Mouse (Mus musculus) MEL (cell line): ENCODE measurements at regions not wholly inside any gene's neighbourhood (a gene's known extent, or its start where the extent isn't known, plus 50 kb on each side); places are given as distances from the start of the nearest gene placed in this dataset.

Source experiments
- DNase-seq: peaks from one replicate; pipeline ENCODE4 v3.0.0; 2011; ENCODE audit warnings: low read depth, low spot score
- H3K27ac ChIP-seq: 2 replicates; pipeline ENCODE4 v1.5.1; 2012; ENCODE audit warnings: low read depth, mild to moderate bottlenecking, control low read depth, low read length, moderate library complexity; ENCODE audit not compliant: control insufficient read depth
- H3K27me3 ChIP-seq, 2 experiments: fragments of 150-350 bp in 1 of 2; sonication (generic) in 1 of 2; 2 replicates each; pipeline ENCODE4 v1.6.1; 2012; ENCODE audit warnings: low read length in 2 of 2, mild to moderate bottlenecking in 2 of 2, improper control_type of control experiment in 1 of 2, moderate library complexity in 1 of 2; ENCODE audit not compliant: insufficient read depth in 2 of 2, control insufficient read depth in 1 of 2
- H3K36me3 ChIP-seq, 2 experiments: 2 replicates each; pipeline ENCODE4 v1.6.1; 2012 to 2014; ENCODE audit warnings: low read length in 2 of 2, improper control_type of control experiment in 1 of 2, inconsistent platforms in 1 of 2, mild to moderate bottlenecking in 1 of 2; ENCODE audit not compliant: insufficient read depth in 2 of 2, control insufficient read depth in 1 of 2
- H3K4me1 ChIP-seq, 2 experiments: fragments of 150-350 bp in 1 of 2; sonication (generic) in 1 of 2; 2 replicates each; pipeline ENCODE4 v1.6.1; 2012; ENCODE audit warnings: low read length in 2 of 2, improper control_type of control experiment in 1 of 2, mild to moderate bottlenecking in 1 of 2; ENCODE audit not compliant: insufficient read depth in 2 of 2, control insufficient read depth in 1 of 2
- H3K4me3 ChIP-seq, 2 experiments: fragments of 150-350 bp in 1 of 2; sonication (generic) in 1 of 2; 2 replicates each; pipeline ENCODE4 v1.5.1; 2012; ENCODE audit warnings: low read depth in 2 of 2, low read length in 2 of 2, mild to moderate bottlenecking in 2 of 2, moderate library complexity in 2 of 2, control low read depth in 1 of 2, improper control_type of control experiment in 1 of 2; ENCODE audit not compliant: control insufficient read depth in 1 of 2, insufficient read depth in 1 of 2
- H3K79me2 ChIP-seq: 2 replicates; pipeline ENCODE4 v1.6.1; 2012; ENCODE audit warnings: mild to moderate bottlenecking, low read length, moderate library complexity; ENCODE audit not compliant: control insufficient read depth, poor library complexity, insufficient read depth
- H3K9ac ChIP-seq: 2 replicates; pipeline ENCODE4 v1.6.1; 2012; ENCODE audit warnings: low read depth, mild to moderate bottlenecking, control low read depth, low read length, moderate library complexity; ENCODE audit not compliant: control insufficient read depth, poor library complexity, severe bottlenecking
- H3K9me3 ChIP-seq: fragments of 150-350 bp; sonication (generic); replicated peaks from 2 replicates; pipeline ENCODE4 v1.6.1; 2012; ENCODE audit warnings: mild to moderate bottlenecking, low read length, improper control_type of control experiment, moderate library complexity; ENCODE audit not compliant: insufficient read depth
- BHLHE40 ChIP-seq: IDR thresholded peaks from 2 replicates; pipeline ENCODE4 v1.6.1; 2012; ENCODE audit warnings: low read depth, mild to moderate bottlenecking, inconsistent platforms, low read length, improper control_type of control experiment, borderline replicate concordance
- CTCF ChIP-seq, 3 experiments: IDR thresholded peaks in 2 of 3; conservative IDR thresholded peaks in 1 of 3; 2 replicates each; pipeline ENCODE4 v1.5.1; 2011 to 2012; ENCODE audit warnings: low read length in 3 of 3, low read depth in 2 of 3, mild to moderate bottlenecking in 2 of 3, improper control_type of control experiment in 1 of 3, inconsistent platforms in 1 of 3, mixed read lengths in 1 of 3, moderate library complexity in 1 of 3; ENCODE audit not compliant: control insufficient read depth in 1 of 3, insufficient read depth in 1 of 3, poor library complexity in 1 of 3, severe bottlenecking in 1 of 3
- ELF1 ChIP-seq: IDR thresholded peaks from 2 replicates; pipeline ENCODE4 v1.6.1; 2014; ENCODE audit warnings: low read depth, mild to moderate bottlenecking, inconsistent platforms, low read length, improper control_type of control experiment, moderate library complexity
- EP300 ChIP-seq, 2 experiments: IDR thresholded peaks; 2 replicates each; pipeline ENCODE4 v1.6.1; 2011; ENCODE audit warnings: improper control_type of control experiment in 2 of 2, low read length in 2 of 2, low read depth in 1 of 2, mild to moderate bottlenecking in 1 of 2
- ETS1 ChIP-seq: IDR thresholded peaks from 2 replicates; pipeline ENCODE4 v1.6.1; 2012; ENCODE audit warnings: low read depth, mild to moderate bottlenecking, inconsistent platforms, low read length, improper control_type of control experiment, moderate library complexity
- GABPA ChIP-seq: IDR thresholded peaks from 2 replicates; pipeline ENCODE4 v1.6.1; 2012; ENCODE audit warnings: low read depth, mild to moderate bottlenecking, inconsistent platforms, low read length, improper control_type of control experiment, moderate library complexity
- GATA1 ChIP-seq: IDR thresholded peaks from 2 replicates; pipeline ENCODE4 v1.6.1; 2011; ENCODE audit warnings: low read depth, low read length, improper control_type of control experiment
- HCFC1 ChIP-seq: IDR thresholded peaks from 2 replicates; pipeline ENCODE4 v1.6.1; 2012; ENCODE audit warnings: low read depth, mild to moderate bottlenecking, inconsistent platforms, low read length, improper control_type of control experiment, moderate library complexity
- KAT2A ChIP-seq: conservative IDR thresholded peaks from 2 replicates; pipeline ENCODE4 v1.6.1; 2012; ENCODE audit warnings: low read depth, low read length, improper control_type of control experiment, inconsistent platforms
- MAFK ChIP-seq: IDR thresholded peaks from 2 replicates; pipeline ENCODE4 v1.6.1; 2011; ENCODE audit warnings: low read depth, mild to moderate bottlenecking, low read length, improper control_type of control experiment, borderline replicate concordance
- MAX ChIP-seq: IDR thresholded peaks from 2 replicates; pipeline ENCODE4 v1.6.1; 2011; ENCODE audit warnings: low read length, improper control_type of control experiment
- MXI1 ChIP-seq: IDR thresholded peaks from 2 replicates; pipeline ENCODE4 v1.6.1; 2011; ENCODE audit warnings: mild to moderate bottlenecking, low read depth, low read length, improper control_type of control experiment
- NELFE ChIP-seq: IDR thresholded peaks from 2 replicates; pipeline ENCODE4 v1.6.1; 2011; ENCODE audit warnings: low read depth, low read length, improper control_type of control experiment
- POLR2AphosphoS5 ChIP-seq: IDR thresholded peaks from 2 replicates; pipeline ENCODE4 v1.6.1; 2012; ENCODE audit warnings: low read depth, borderline replicate concordance, mild to moderate bottlenecking, inconsistent platforms, low read length, moderate library complexity, mixed read lengths
- RAD21 ChIP-seq: IDR thresholded peaks from 2 replicates; pipeline ENCODE4 v1.6.1; 2011; ENCODE audit warnings: mild to moderate bottlenecking, low read depth, low read length, improper control_type of control experiment
- RCOR1 ChIP-seq: IDR thresholded peaks from 2 replicates; pipeline ENCODE4 v1.6.1; 2012; ENCODE audit warnings: low read depth, mild to moderate bottlenecking, inconsistent platforms, low read length, improper control_type of control experiment
- SMC3 ChIP-seq: IDR thresholded peaks from 2 replicates; pipeline ENCODE4 v1.6.1; 2011; ENCODE audit warnings: low read depth, low read length, improper control_type of control experiment
- TAL1 ChIP-seq: IDR thresholded peaks from 2 replicates; pipeline ENCODE4 v1.6.1; 2012; ENCODE audit warnings: mild to moderate bottlenecking, inconsistent platforms, low read length, moderate library complexity, mixed read lengths
- TBP ChIP-seq: IDR thresholded peaks from 2 replicates; pipeline ENCODE4 v1.8.0; 2011; ENCODE audit warnings: low read depth, low read length, improper control_type of control experiment
- TCF12 ChIP-seq: IDR thresholded peaks from 2 replicates; pipeline ENCODE4 v1.6.1; 2014; ENCODE audit warnings: low read depth, mild to moderate bottlenecking, inconsistent platforms, low read length, improper control_type of control experiment, moderate library complexity
- UBTF ChIP-seq: IDR thresholded peaks from 2 replicates; pipeline ENCODE4 v1.6.1; 2012; ENCODE audit warnings: low read depth, mild to moderate bottlenecking, inconsistent platforms, low read length, improper control_type of control experiment, moderate library complexity, borderline replicate concordance; ENCODE audit not compliant: insufficient read depth
- USF1 ChIP-seq: IDR thresholded peaks from 2 replicates; pipeline ENCODE4 v1.6.1; 2014; ENCODE audit warnings: low read depth, mild to moderate bottlenecking, inconsistent platforms, low read length, improper control_type of control experiment, moderate library complexity
- USF2 ChIP-seq, 2 experiments: IDR thresholded peaks; 2 replicates each; pipeline ENCODE4 v1.6.1; 2011 to 2012; ENCODE audit warnings: improper control_type of control experiment in 2 of 2, low read length in 2 of 2, borderline replicate concordance in 1 of 2, inconsistent platforms in 1 of 2, low read depth in 1 of 2, mild to moderate bottlenecking in 1 of 2; ENCODE audit not compliant: insufficient read depth in 1 of 2
- ZC3H11A ChIP-seq: IDR thresholded peaks from 2 replicates; pipeline ENCODE4 v1.6.1; 2012; ENCODE audit warnings: low read depth, mild to moderate bottlenecking, inconsistent platforms, low read length, improper control_type of control experiment
- ZMIZ1 ChIP-seq: IDR thresholded peaks from 2 replicates; pipeline ENCODE4 v1.6.1; 2012; ENCODE audit warnings: low read depth, mild to moderate bottlenecking, inconsistent platforms, low read length, improper control_type of control experiment, moderate library complexity

DNA sequence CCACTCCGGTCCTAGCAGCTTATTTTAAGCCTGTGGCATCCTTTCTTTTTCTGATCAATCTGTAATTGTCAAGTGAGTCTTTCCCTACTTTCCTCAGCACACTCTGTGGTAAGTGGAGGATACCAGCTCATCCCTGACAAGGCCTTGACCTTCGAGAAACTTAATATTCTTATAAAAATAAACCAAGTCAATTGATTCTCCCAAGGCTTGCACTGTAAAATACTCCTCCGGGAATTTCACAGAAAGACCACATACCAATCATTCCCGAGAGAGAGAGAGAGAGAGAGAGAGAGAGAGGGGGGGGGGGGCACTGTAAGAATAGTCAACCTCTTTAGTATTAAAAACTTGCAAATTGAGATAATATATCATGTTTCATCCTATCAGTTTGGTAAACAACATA is 173.1 kb upstream of the Tank start:
- Histone ChIP-seq H3K4me1 (no peaks in the 10 kb centered on the region), H3K27me3 (no peaks in the 10 kb centered on the region), H3K79me2 (no peaks in the 10 kb centered on the region), H3K27ac (no peak overlapping the region), H3K4me3 (no peak overlapping the region), H3K36me3 (no peaks in the 10 kb centered on the region), H3K9me3 (no peaks in the 10 kb centered on the region), H3K9ac (no peak overlapping the region)
- TF ChIP-seq BHLHE40 (no peak), TCF12 (no peak), HCFC1 (no peak), GATA1 (no peak), KAT2A (no peak), ELF1 (no peak), RAD21 (no peak), CTCF (IDR thresholded peaks at IDR 0.05 in 2 of 3, conservative IDR thresholded peaks at IDR 0.05 in 1 of 3; ENCODE audit: control insufficient read depth in 1 of 3, insufficient read depth in 1 of 3, low read depth in 2 of 3, low read length in 3 of 3, poor library complexity in 1 of 3, severe bottlenecking in 1 of 3) (no peak), MAFK (no peak), EP300 (IDR thresholded peaks at IDR 0.05; ENCODE audit: low read depth in 1 of 2, low read length in 2 of 2) (no peak), RCOR1 (no peak), TBP (no peak), ZC3H11A (no peak), POLR2AphosphoS5 (no peak), SMC3 (no peak), ETS1 (no peak)
- DNase-seq, result no peak

DNA sequence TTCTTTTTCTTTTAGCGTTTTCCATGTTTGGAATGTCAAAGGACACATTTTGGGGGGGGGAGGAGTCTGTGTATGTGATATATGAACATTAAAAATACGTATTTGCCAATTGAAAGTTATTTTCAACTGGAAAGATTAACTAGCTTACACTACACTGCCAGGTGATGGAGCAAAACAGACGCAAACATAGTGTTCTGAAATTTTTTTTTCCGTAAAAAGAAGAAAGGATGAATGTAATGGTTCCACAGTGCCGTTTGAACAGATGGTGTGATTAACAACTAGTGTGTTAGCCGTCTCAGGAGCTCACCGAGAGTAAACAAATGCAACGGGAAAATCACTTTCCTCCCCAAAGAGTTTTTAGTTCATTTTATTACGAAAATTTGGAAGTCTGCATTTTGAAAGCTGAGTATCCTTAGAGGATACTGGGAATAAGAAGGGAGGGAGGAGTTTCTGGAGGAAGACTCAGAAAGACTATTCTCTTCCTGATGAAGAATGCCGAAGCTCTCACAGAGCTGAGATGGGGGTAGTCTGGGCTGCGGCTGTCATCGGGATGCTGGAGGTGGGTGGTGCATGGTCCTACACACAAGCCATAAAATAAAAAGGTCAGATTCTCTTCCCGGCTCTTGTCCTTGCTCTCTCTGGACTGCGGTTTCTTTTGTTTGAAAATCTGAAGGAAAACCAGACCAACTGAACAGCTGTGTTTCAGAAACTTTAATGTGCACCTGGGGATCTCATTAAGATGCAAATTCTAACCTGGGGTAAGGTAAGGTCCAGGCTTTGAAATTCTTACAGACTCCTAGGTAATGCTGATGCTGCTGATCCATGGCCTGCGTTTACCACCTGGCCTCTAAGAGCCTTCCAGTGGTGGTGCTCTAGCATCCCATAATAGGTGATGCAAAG is 175.5 kb upstream of the Tank start:
- Histone ChIP-seq H3K4me3 (no peak overlapping the region), H3K9ac (no peak overlapping the region), H3K79me2 (no peaks in the 10 kb centered on the region)

More for the DNA sequence above, 175.5 kb upstream of the Tank start:
- no peak for TF ChIP-seq CTCF (IDR thresholded peaks at IDR 0.05 in 2 of 3, conservative IDR thresholded peaks at IDR 0.05 in 1 of 3; ENCODE audit: control insufficient read depth in 1 of 3, insufficient read depth in 1 of 3, low read depth in 2 of 3, low read length in 3 of 3, poor library complexity in 1 of 3, severe bottlenecking in 1 of 3)
- no peak for TF ChIP-seq SMC3
- no peak for TF ChIP-seq MAX
- no peak for TF ChIP-seq HCFC1
- no peak for TF ChIP-seq NELFE
- no peak for TF ChIP-seq ZMIZ1
- no peak for TF ChIP-seq UBTF
- no peak for TF ChIP-seq GABPA
- TF ChIP-seq MAFK, result no peak
- TF ChIP-seq USF2 (IDR thresholded peaks at IDR 0.05; ENCODE audit: borderline replicate concordance in 1 of 2, insufficient read depth in 1 of 2, low read depth in 1 of 2, low read length in 2 of 2), result no peak
- TF ChIP-seq POLR2AphosphoS5, result no peak
- TF ChIP-seq ZC3H11A, result no peak
- no peak for TF ChIP-seq USF1
- TF ChIP-seq TAL1, result no peak
- no peak for TF ChIP-seq MXI1
- TF ChIP-seq RAD21, result no peak
- no peaks in the 10 kb centered on the region for H3K4me1 ChIP-seq
- H3K9me3 ChIP-seq, result no peaks in the 10 kb centered on the region
- no peak overlapping the region for H3K27ac ChIP-seq
- H3K27me3 ChIP-seq, result no peaks in the 10 kb centered on the region
- no peak for DNase-seq
- H3K36me3 ChIP-seq, result no peaks in the 10 kb centered on the region
